Mouse (Mus musculus) E14TG2a.4 (cell line): ENCODE results near the gene Csf2rb.
"Not testable (repeated sequence)": the region's sequence is repeated elsewhere in the genome, so short reads cannot be mapped to it uniquely, and the experiment has no call there.

Experiments used
- CTCF ChIP-seq: conservative IDR thresholded peaks from 2 replicates; pipeline ENCODE4 v1.5.1; 2014; ENCODE audit warnings: low read length
- NANOG ChIP-seq: IDR thresholded peaks from 2 replicates; pipeline ENCODE4 v1.6.1; 2014; ENCODE audit warnings: borderline replicate concordance, low read length, mixed read lengths

- TF ChIP-seq CTCF, NANOG: not testable (repeated sequence)
These were observed 35.8 kb upstream of the Csf2rb start for GRCm38 (mm10) chr15:78289775-78290174.
